Mouse (Mus musculus): ENCODE data around the gene Nup62. TPM values are rescaled to one million over a fixed set of nuclear protein-coding genes. Genes with fewer than 3 reads are reported as not detected.

The Nup62 gene
- total RNA-seq, 2 experiments from 2014 or later, result 25.4 to 26.0 TPM

GRCm38 (mm10) chr7:44848561-44849415 lies 32.9 kb downstream of the Nup62 start, which contains the start of the genes Akt1s1 and Tbc1d17:
Gene Akt1s1 (plus strand): TSS chr7:44848991.
Gene Tbc1d17 (minus strand): TSS chr7:44849079.
- DNase-seq, result peak; percentile 99 to 100

GRCm38 (mm10) chr7:44849416-44850111 lies 33.7 kb downstream of the Nup62 start:
- peak; percentile 94 to 95 for DNase-seq

- peak; percentile 84 for DNase-seq
These were observed 34.3 kb downstream of the Nup62 start for GRCm38 (mm10) chr7:44850146-44850545.

- DNase-seq, result no peak
These were observed 35.1 kb downstream of the Nup62 start for GRCm38 (mm10) chr7:44850789-44851624.

GRCm38 (mm10) chr7:44851625-44852234 lies 35.8 kb downstream of the Nup62 start:
- no peak for DNase-seq

GRCm38 (mm10) chr7:44852259-44853027 lies 36.6 kb downstream of the Nup62 start:
- DNase-seq, result no peak

- DNase-seq, result no peak
These were observed 37.2 kb downstream of the Nup62 start for GRCm38 (mm10) chr7:44853065-44853464.

GRCm38 (mm10) chr7:44853596-44854355 lies 37.9 kb downstream of the Nup62 start:
- DNase-seq, result no peak

GRCm38 (mm10) chr7:44854356-44855031 lies 38.6 kb downstream of the Nup62 start:
- peak; percentile 93 to 94 for DNase-seq

GRCm38 (mm10) chr7:44855036-44855435 lies 39.1 kb downstream of the Nup62 start:
- DNase-seq, result no peak

- no peak for DNase-seq
These were observed 40.5 kb downstream of the Nup62 start for GRCm38 (mm10) chr7:44856265-44856916.

GRCm38 (mm10) chr7:44857042-44857552 lies 41.2 kb downstream of the Nup62 start, which contains the start of gene Pnkp:
Gene Pnkp (plus strand): TSS chr7:44857139.
- peak; percentile 88 to 93 for DNase-seq

- peak in 1 of 2 experiments; percentile 48 for DNase-seq
These were observed 42.0 kb downstream of the Nup62 start for GRCm38 (mm10) chr7:44857905-44858304.

GRCm38 (mm10) chr7:44859896-44860295 lies 44.0 kb downstream of the Nup62 start:
- DNase-seq, result no peak

- peak in 1 of 2 experiments; percentile 79 for DNase-seq
These were observed 44.9 kb downstream of the Nup62 start for GRCm38 (mm10) chr7:44860576-44861428.

- no peak for DNase-seq
These were observed 45.5 kb downstream of the Nup62 start for GRCm38 (mm10) chr7:44861429-44861816.

GRCm38 (mm10) chr7:44862434-44862833 lies 46.5 kb downstream of the Nup62 start:
- no peak for DNase-seq

- no peak for DNase-seq
These were observed 47.3 kb downstream of the Nup62 start for GRCm38 (mm10) chr7:44863210-44863609.

Measured in heart, adult 18-20 months (tissue).